Mouse (Mus musculus) fat pad, adult 2 months (tissue): ENCODE data around the gene Greb1.
"Not testable (repeated sequence)": the region's sequence is repeated elsewhere in the genome, so short reads cannot be mapped to it uniquely, and the experiment has no call there.

Experiments
- DNase-seq: peaks from one replicate; pipeline ENCODE4 v3.0.0-alpha.2; 2011; ENCODE audit warnings: low read depth, low spot score; ENCODE audit errors: extremely low read depth

Greb1 gene

DNA sequence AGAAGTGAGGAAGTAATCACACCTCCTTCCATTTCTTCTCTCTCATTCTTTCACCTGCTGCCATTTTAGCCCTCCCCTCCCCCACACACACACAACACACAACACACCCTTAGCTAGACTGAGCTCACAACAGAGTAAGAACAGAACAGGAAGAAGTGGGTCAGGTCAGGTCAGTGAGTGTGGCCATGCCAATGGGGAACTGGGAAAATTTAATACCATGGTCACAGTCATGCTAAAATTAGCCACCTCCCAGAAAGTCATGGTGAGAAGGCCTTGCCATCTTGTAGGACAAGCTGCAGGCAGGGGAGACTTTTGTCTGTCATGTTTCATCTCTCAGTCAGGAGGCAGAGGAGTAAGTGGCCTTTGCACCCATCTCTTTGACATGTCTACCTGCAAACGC is 102.0 kb downstream of the Greb1 start:
- no peak for DNase-seq

DNA sequence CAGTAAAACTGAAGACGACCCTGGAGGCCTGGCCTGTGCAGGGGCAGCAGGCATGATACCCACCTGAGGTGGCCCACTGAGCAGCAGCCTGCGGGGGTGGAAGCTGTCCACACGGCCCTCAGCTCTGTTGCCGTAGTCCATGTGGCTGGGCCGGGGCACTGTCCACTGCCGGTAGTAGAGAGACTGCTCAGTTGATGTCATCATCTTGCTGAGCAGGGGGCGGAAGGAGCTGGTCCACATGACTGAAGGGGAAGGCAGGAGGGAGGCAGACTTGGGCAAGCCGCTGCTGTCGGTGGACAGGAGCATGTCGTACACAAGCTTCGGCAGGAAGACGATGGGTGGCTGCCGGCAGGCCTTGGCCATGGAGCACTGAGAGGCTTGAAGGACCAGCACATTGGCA is 104.5 kb downstream of the Greb1 start:
- no peak for DNase-seq

DNA sequence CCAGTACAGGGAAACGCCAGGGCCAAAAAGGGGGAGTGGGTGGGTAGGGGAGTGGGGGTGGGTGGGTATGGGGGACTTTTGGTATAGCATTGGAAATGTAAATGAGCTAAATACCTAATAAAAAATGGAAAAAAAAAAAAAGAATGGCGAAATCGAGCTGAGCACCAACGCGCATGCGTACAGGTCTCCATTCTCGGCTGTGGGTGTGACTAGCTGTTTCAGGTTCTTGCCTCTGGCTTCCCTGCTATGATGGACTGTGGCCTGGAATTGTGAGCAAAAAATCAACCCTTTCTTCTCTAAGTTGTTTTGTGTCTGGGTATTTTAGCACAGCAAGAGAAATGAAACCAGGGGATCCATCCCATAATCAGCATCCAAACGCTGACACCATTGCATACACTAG is 105.4 kb downstream of the Greb1 start:
- DNase-seq: not testable (repeated sequence)

DNA sequence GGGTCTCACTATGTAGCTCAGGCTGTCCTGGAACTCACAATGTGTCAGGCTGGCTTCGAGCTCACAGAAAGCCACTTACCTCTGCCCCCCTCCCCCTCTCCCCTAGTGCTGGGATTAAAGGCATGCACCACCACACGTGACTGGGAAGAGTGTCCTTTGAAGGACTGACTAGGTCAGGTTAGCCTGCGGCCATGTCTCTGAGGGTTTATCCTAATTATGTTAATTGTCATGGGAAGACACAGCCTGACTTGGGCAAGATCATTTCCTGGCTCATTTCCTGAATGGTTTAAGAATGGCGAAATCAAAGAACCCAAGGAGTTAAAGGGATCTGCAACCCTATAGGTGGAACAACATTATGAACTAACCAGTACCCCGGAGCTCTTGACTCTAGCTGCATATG is 105.9 kb downstream of the Greb1 start:
- DNase-seq: peak; percentile 33

DNA sequence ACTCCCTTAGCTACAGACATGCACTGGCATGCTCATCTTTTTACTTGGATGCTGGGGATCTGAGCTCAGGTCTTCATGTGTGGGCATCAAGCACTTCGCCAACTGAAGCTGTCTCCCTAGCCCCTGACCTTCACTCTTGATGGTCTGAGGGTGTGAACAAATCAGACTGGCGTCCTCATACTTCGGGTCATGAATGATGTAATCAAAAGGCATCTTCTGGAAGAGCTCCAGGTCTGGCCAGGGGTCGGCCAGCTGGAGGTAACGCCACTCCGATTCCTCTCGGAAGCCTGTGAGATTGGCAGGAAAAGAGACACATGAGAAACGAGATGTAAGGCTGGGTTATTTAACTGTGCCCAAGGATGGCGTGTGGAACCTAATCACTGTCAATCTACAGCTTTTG is 110.1 kb downstream of the Greb1 start:
- no peak for DNase-seq

DNA sequence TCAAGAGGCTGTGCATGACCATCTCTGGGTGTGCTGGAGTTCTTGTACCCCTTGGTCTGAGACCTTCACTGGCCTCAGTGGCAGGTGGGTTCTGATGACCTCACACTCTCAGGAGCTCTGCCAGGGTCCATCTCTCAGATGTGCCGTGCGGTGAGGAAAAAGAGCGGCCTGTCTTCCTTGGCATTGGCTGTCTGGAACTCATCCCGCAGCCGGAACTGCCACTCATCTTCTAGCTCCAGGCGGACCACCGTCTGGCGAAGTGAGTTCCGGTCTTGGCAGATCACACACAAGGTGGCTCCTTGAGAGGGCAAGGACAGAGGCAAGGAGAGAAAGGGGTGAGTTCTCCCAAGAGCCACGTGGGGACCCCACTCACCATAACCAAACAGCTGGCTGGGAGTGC is 128.4 kb downstream of the Greb1 start:
- DNase-seq: no peak

DNA sequence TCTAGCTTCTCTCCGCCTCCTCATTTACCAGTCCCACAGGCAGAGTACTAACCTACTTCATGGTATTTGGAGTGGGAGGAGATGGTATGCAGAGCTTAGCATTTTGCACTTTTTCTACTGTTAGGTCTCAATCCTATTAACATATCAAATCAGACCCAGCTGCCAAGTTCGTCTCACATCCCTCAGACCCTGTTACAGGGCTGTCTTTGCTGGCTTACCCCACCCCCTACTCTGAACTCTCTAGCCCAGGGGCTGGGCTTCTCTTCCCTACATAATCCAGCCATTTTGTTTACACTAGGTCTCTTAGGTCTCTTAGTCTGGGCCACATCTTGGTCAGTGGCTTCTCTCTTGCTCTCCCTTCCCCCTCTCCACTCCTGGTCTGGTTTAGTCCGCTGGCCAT is 131.5 kb downstream of the Greb1 start:
- DNase-seq: no peak

DNA sequence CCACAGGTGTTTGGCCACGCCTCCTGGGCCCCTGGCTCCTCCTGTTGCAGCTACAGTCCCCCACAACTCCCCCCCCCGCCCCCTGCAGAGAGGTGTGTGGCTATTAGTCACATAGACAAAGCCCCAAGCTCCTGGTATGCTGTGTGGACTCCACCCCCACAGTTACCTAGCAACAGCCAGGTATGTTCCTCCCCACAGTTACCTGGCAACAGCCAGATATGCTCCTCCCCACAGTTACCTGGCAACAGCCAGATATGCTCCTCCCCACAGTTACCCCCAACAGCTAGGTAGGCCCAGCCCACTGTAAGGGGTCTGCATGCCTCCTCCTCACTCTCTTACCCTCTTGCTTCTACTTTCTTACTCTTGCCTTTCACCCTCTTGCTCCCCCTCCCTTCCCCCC is 135.7 kb downstream of the Greb1 start:
- DNase-seq: no peak

DNA sequence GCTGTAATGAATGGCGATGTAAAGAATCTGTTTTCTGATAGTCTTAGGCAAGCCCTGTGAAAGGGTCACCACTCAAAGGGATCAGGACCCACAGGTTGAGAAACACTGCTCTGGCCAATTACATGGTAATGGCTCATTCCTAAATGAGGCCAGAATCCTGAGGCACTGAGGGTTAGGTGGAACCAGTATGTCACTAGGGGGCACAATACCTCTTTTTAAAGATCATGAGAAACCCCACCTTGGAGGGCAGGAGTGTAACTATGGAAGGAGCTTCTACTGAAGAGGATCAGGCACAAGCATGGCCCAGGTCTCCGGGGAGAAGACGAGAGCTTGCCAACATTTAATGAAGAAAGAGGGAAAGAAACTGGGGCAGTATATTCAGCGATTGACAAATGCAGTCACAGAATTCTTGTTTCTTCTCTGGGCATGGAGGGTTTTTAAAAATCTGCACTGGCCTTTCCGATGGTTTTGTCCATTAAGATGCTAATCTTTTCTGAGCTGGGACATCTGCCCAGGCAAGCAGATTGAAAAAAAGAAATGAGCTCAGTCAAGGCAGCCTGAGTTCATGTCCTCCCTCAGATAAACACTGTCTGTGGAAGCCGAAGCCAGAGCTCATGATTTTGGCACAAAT is 137.6 kb downstream of the Greb1 start:
- no peak for DNase-seq

DNA sequence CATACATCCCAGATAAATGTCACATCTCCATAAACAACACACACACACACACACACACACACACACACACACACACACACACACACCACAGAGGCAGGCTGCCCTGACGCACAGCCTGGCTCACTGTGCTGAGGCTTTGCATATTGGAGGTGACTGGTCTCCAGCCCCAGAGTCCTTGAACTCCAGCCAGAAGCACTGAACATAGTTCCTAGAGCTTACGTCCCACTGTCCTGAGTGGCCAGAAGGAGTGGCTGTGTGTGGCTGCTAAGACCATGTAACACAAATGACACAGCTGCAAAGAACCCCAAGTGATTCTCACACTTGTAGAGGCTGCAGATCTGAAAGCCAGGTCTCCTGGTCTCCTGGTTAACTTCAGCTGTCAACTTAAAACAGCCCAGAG is 138.8 kb downstream of the Greb1 start:
- DNase-seq: no peak

DNA sequence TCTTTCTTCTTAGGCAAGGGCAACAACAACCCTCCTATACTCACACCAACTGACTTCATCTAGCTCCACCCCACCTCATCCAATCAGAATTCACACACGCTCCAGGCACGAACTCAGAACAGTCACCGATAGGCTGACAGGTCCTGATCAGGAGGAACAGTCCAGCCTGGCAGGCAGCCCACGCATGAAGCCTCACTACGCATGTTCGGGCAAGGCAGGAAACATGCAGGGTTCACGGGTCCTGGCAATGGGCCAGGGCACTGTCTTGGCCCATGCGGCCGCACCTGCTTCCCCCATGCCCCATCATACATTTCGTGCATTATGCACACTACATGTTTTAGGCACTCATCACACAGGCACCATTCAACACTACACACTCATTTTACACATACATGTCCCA is 139.2 kb downstream of the Greb1 start:
- no peak for DNase-seq

DNA sequence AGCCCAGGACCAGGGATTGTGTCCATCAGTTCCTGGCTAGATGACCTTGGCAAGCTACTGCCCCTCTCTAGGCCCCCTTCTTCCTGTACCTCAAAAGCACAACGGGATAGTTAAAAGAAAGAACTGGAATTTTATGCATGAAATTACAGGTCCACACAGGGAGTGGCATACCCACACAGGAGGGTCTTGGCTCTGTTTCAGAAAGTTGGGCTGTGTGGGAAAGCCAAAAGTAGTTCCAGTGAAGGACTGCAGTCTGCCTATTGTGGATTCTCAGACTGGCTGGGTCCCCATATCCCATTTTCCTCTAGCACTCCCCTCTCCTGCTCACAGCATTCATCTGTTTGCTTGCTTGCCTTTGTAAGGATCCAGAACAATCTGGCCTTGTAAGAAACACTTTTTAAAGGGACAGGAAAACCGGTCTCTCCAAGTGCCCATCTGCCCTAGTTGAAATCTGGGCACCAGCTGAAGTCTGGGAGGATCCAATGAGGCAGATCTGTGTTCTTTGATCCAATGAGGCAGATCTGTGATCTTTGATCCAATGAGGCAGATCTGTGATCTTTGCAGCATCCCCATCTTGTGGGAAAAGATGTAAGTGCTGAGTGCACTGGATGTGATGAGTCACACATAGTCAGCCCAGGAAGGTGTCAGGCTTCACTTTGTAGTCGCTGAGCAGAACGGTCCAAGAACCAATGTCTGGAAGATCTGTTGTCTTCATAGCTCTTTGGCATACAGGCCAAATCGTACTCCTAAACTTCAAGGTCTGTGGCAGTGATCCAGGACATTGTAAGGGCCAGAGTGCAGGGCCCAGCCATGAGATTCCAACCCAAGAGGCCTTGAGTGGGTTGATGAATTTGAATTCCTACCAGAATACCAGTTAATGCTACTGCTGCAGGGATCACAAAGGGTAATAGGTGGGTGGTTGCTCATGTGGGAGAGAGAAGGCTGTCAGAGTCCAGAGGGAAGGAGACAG is 143.5 kb downstream of the Greb1 start:
- no peak for DNase-seq

DNA sequence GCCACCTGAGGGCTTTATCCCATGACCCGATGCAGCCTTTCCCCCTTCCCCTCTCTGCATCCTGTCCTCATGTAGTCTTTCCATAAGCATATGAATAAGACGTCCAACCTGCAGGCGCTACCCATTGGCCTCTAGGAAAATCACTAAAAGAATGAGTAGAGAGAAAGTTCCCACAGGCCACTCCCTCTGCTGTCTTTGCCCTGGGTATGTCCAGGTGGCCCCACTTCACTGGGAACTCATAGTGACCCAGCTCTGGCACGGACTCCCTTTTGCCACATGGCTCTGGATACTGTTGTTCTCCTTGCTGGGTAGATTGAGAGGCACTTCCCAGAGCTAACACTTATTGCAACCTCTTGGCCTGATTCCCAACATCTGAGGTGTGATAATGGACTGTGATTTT is 145.1 kb downstream of the Greb1 start:
- no peak for DNase-seq

DNA sequence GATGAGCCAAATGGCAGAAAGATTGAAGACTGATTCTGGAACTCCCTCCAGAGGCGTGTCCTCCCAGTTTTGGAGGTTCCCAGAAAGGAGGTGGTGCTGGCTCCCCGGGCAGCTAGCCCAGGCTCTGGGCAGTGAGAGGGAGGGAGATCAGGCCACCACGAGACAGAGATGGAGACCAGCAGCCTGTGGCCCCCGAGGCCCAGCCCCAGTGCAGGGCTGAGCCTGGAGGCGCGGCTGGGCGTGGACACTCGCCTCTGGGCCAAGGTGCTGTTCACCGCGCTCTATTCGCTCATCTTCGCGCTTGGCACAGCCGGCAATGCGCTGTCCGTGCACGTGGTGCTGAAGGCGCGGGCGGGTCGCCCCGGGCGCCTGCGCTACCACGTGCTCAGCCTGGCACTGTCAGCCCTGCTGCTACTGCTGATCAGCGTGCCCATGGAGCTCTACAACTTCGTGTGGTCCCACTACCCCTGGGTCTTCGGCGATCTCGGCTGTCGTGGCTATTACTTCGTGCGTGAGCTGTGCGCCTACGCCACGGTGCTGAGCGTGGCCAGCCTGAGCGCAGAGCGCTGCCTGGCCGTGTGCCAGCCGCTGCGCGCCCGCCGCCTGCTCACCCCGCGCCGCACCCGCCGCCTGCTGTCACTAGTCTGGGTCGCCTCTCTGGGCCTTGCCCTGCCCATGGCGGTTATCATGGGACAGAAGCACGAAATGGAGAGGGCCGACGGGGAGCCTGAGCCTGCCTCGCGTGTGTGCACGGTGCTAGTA is 147.2 kb downstream of the Greb1 start, which contains the start of gene Ntsr2:
TSS of gene Ntsr2 (plus strand) at position 51 of the 762 bp plus-strand sequence.
- DNase-seq: no peak

DNA sequence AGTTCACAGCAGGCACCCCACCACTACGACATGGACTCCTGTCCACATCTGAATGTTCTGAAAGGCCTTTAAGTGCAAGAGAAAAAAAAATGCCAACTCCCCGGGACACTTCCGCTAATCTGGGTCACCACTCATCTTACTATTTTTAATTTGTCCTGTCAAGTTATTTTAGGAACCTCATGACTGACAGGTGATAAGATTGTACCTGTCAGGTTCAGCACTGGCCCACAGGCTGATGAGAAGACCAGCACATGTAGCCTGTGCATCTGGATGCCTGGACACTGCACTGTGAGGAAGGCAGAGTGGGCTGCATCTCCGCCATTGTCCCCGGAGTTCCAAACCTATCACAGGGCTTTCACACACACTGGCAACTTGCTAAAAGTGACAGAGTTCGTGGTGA is 150.9 kb downstream of the Greb1 start:
- DNase-seq: no peak

DNA sequence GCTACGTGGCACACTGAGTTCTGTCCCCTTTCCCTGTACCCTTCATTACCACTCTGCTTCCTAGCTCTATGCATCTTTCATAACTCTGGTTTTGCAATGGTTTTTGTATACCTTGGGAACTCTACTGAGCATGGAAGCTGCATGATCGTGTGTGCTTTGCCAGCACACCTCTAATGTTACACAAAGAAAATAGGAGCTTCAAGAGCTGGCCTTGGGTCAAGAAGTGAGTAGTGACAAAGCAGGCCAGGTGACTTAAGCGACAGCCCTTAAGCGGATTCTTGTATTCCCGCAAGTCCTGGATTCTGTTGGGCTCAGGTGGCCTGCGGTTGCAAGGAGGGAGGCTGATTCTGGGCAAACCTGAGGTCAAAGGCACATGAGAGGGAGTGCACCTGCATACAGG is 152.4 kb downstream of the Greb1 start:
- peak; percentile 54 for DNase-seq

DNA sequence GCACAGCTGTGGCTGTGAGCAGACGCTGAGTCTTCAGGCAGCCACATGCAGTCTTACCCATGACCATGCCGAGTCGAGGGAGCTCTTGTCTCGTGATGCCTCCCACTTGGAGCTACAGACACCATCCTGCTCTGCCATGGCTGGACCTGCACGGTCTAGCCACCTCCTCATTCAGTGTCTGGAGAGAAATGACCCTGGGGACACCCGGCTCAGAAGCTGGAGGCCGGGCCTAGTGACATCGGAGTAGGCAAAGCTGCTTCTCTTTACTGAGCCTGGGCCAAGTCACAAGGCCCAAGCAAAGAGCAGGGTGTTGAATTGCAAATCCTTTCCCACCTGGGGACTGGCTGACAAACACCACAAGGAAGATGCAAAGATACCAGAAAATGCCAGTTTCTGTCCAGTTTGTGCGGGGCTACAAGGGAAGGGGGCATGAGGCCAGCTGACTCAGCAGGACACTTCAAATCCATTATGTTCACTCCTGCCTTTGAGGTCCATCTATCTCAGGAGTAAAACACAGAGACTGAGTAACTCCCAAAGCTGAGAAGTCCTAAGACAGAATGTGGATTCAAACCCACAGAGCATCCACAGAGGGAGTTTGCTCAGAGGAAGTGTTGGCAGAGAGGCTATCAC is 153.8 kb downstream of the Greb1 start:
- DNase-seq: no peak

DNA sequence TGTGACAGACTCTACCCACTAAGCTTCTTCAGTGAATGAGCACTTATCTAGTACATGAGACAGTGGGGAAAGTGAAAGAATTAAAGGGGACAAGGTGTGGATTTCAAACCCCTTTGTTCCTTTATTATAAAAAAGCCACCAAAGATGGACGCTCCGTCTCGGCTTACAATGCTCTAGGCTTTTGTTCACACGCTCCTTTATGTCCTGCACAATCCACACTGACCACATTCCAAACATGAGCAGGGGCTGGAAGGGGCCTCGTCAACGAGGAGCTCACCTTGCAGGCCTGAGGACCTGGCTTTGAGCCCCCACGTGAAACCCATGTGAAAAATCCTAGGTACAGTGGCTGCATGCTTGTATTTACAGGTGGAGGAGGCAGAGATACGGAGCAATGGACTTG is 156.0 kb downstream of the Greb1 start:
- DNase-seq: no peak

DNA sequence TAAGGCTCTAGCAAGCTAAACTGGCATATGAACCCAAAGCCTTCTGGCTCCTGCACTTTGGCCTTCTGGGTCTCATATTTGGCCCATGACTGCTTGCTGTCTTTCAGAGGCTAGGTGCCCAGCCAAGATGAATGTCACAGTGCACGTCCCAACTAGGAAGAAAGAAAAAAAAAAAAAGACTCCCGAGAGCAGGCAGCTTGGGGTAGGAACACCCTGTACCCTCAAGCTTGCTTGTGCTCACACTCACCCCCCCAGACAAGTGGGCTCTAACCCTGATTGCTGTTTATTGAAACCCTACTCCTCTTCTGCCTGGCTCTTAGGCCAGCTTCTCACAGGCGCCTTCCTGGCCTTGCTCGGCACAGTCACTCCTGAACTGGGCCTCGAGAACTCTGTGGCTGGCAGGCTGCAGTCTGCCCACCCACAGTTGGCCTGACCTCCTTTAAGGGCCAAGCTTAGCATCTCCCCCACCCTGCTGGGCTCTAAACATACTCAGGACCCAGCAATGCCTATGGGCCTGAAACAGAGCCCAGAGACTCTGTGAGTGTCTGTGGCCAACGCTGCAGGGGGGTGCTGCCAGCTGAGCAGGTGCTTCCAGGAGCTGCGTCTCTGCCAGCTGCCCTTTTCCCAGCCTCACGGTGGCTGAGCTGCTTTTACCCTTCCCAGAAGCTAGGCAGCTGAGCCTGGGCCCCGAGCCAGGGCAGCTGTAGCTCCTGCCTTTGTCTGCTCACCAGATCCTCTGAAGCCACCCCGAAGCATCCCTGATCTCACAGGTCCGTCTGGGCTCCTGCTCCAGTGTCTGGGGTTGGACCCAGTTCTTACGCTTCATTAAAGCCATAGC is 157.0 kb downstream of the Greb1 start:
- DNase-seq: no peak

DNA sequence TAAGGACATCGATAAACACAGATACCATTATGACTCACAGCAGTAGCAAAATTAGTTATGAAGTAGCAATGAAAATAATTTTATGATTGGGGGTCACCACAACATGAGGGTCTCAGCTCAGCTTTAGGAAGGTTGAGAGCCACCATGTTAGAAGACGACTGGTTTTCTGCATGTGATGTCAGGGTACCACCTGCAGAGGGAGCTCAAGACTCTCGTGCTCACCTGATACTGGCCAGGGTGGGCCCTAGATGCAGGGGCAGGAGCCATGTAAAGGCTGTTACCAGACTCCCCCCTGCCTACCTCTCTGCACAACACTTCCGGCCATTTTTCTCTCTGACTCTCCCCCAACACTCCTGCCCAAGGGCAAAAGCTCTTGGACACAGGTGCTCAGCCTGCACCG is 158.7 kb downstream of the Greb1 start:
- no peak for DNase-seq
